Mouse (Mus musculus): ENCODE results near the gene Apbb1ip. TPM values are rescaled to one million over a fixed set of nuclear protein-coding genes. Genes with fewer than 3 reads are reported as not detected.

Apbb1ip gene
- 1 to 10 TPM; 5.0 to 6.1 TPM for total RNA-seq (2021)
- long read RNA-seq, experiment 1, result 0 reads
- long read RNA-seq, experiment 2, partial matches to known transcripts, result 0 of 1 reads
- long read RNA-seq, experiment 2, other reads (novel, unspliced or antisense), result 1 of 1 reads

GRCm38 (mm10) chr2:22773549-22774180 is at the start of gene Apbb1ip:
TSS of gene Apbb1ip (plus strand) at chr2:22774094.
- DNase-seq (ENCODE audit: extremely low spot score in 1 of 2, low spot score in 2 of 2), result no peak
- H3K4me3 ChIP-seq, result peak within 1 kb of the TSS; percentile 47
- intact Hi-C loops (cut with DNase I), result no loop called here
- peak within 1 kb of the TSS; percentile 46; the same call in 1 of the 2 replicates for H3K27ac ChIP-seq
- TF ChIP-seq CTCF (IDR thresholded peaks at IDR 0.05), result no peak

GRCm38 (mm10) chr2:22727113-22727512 is 46.8 kb upstream of the Apbb1ip start:
- intact Hi-C loops (cut with DNase I), result no loop called here
- no peak overlapping the region for H3K27ac ChIP-seq
- H3K4me3 ChIP-seq, result no peak overlapping the region
- DNase-seq (ENCODE audit: extremely low spot score in 1 of 2, low spot score in 2 of 2), result no peak
- TF ChIP-seq CTCF (IDR thresholded peaks at IDR 0.05), result no peak

DNA sequence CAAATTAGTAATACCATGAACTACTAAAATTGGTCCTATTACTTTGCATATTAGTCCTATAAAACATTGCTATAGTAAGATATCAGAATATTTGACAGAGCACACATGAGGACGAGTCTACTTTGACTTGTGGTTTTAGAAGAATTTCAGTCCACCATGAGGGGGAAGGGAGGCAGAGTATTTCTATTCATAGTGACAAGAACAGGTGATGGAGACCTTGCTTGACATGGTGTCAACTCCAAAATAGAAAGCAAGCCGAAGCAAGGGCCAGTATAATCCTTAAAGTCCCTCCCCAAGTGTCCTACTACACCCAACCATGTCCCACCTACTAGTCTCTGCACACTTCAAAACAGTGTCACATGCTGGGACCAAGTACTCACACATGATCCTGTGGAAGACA is 37.8 kb upstream of the Apbb1ip start:
- Histone ChIP-seq H3K27ac (no peak overlapping the region), H3K4me3 (no peak overlapping the region)
- intact Hi-C loops (cut with DNase I), result no loop called here
- TF ChIP-seq CTCF (IDR thresholded peaks at IDR 0.05), result no peak
- no peak for DNase-seq (ENCODE audit: extremely low spot score in 1 of 2, low spot score in 2 of 2)

DNA sequence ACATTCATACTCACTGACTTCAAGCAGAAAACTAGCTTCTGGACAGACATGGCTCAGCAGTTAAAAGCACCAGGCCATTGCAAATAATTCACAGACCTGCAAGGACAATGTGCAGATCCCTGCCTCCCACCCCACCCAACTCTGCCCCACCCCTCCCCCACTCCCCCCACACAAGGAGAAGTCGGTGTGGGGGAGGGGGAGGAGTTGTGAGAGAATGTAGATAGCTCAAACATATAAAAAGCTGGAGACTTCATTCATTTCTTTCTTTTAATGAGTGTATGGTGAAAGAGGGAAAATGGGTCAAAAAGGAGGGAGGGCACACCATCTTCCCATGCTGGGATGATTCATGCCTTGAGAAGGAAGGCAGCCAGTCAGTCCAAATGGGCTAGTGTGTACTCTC is 34.5 kb upstream of the Apbb1ip start:
- no peak for TF ChIP-seq CTCF (IDR thresholded peaks at IDR 0.05)
- intact Hi-C loops (cut with DNase I), result no loop called here
- Histone ChIP-seq H3K27ac (no peak overlapping the region), H3K4me3 (no peak overlapping the region)
- no peak for DNase-seq (ENCODE audit: extremely low spot score in 1 of 2, low spot score in 2 of 2)

- no peak overlapping the region for H3K4me3 ChIP-seq
- TF ChIP-seq CTCF (IDR thresholded peaks at IDR 0.05), result no peak
- DNase-seq (ENCODE audit: extremely low spot score in 1 of 2, low spot score in 2 of 2), result no peak
- H3K27ac ChIP-seq, result no peak overlapping the region
- intact Hi-C loops (cut with DNase I), result no loop called here
Measured at GRCm38 (mm10) chr2:22740441-22740840, 33.5 kb upstream of the Apbb1ip start.

- TF ChIP-seq CTCF (IDR thresholded peaks at IDR 0.05), result no peak; the same call in none of the 2 replicates
- intact Hi-C loops (cut with DNase I), result no loop called here
- Histone ChIP-seq H3K4me3 (no peak overlapping the region), H3K27ac (no peak overlapping the region)
- DNase-seq (ENCODE audit: extremely low spot score in 1 of 2, low spot score in 2 of 2), result no peak
Measured at GRCm38 (mm10) chr2:22741222-22741621, 32.7 kb upstream of the Apbb1ip start.

DNA sequence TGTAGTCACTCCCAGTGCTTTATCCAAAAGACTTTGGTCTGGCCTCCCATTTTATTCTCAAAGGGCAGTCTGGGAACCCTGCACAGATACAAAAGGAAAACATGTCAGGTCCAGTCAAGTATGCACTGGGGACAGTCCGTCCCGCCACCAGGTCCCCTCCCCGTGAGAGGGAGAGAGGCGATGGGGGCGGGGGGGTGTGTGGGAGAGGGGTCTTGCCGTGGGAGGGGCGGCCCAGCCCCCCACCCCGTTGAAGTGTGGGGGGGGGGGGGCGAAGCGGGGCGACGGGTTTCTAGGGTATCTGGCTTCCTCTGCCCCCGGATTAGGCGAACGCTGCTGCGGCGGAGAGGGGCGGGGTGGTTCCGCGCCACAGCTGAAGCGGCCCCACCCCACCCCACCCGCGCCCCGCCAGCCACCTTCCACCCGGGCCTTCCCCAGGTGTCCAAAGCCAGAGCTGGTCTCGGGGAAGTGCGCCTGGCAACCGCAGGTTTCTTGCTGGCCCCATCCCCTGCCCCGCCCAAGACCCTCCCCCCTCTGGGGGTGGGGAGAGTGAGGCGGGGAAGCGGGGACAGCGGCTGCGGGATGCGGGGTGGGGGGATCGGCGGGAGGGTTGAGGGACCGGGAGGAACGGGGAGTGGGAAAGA is 29.7 kb upstream of the Apbb1ip start:
- Histone ChIP-seq H3K4me3 (no peak overlapping the region), H3K27ac (no peak overlapping the region)
- DNase-seq (ENCODE audit: extremely low spot score in 1 of 2, low spot score in 2 of 2), result no peak
- TF ChIP-seq CTCF (IDR thresholded peaks at IDR 0.05), result no peak
- intact Hi-C loops (cut with DNase I), result no loop called here

GRCm38 (mm10) chr2:22744876-22745275 is 29.0 kb upstream of the Apbb1ip start:
- TF ChIP-seq CTCF (IDR thresholded peaks at IDR 0.05), result no peak
- no peak overlapping the region for H3K4me3 ChIP-seq
- intact Hi-C loops (cut with DNase I), result no loop called here
- no peak for DNase-seq (ENCODE audit: extremely low spot score in 1 of 2, low spot score in 2 of 2)
- no peak overlapping the region for H3K27ac ChIP-seq

DNA sequence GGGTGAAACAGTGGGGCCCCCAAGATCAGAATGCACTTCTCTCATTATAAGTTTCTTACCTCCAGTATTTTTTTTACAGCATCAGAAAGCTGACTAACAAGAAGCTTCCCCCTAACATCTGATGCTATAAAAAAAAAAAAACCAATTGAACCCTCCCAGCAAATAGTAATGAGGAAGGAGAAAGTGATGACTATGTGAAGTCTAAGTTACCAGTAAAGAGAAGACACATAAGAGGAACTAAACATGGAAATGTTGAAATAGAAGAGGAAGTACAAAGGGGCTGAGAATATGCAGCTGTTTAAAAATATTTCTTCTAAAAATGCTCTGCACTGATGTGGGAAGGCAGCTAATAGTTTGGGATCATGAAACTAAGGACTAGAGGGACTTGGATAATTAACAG is 27.1 kb upstream of the Apbb1ip start:
- TF ChIP-seq CTCF (IDR thresholded peaks at IDR 0.05), result no peak
- intact Hi-C loops (cut with DNase I), result no loop called here

DNA sequence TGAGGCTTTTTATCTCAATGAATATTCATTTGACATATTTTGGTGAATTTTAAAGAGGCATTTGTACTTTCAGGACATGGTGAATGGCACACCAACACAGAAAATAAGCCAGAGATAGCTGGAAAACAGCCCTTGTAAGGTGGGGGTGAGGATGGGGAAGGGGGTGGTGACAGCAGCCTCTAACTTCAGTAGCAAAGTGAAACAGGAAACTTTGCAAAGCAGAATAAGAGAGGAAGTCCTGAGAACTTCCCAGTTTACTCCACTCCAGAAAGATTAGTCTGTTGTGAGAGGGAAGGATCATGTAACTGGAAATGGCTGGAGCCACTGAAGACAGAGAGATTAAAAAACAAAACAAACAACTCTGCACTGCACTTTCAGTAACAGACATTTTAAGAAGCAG is 26.0 kb upstream of the Apbb1ip start:
- DNase-seq (ENCODE audit: extremely low spot score in 1 of 2, low spot score in 2 of 2), result no peak
- Histone ChIP-seq H3K27ac (no peak overlapping the region), H3K4me3 (no peak overlapping the region)
- intact Hi-C loops (cut with DNase I), result no loop called here
- no peak for TF ChIP-seq CTCF (IDR thresholded peaks at IDR 0.05)

More for the DNA sequence above, 27.1 kb upstream of the Apbb1ip start:
- DNase-seq (ENCODE audit: extremely low spot score in 1 of 2, low spot score in 2 of 2), result no peak
- Histone ChIP-seq H3K4me3 (no peak overlapping the region), H3K27ac (no peak overlapping the region)

DNA sequence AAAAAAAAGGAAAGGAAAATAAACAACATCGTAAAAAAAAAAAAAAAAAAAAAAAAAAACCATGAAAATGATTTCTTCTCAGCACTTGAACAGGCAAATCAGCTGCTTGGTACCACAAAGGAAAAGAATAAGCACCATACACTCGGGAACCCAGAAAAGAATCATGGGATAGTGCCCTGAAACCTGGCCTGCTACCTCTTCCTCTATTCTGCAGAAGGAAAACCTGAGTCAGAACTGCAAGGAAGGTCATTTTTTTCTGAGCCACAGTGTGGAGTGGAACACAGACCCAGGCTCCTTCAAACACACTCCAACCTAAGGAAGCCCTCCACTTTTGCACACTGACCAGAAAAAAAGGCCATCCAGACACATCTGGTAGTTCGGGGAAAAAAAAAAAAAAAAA is 24.1 kb upstream of the Apbb1ip start:
- H3K27ac ChIP-seq, result no peak overlapping the region
- no peak overlapping the region for H3K4me3 ChIP-seq
- intact Hi-C loops (cut with DNase I), result no loop called here
- no peak for DNase-seq (ENCODE audit: extremely low spot score in 1 of 2, low spot score in 2 of 2)
- no peak for TF ChIP-seq CTCF (IDR thresholded peaks at IDR 0.05)

- no peak for TF ChIP-seq CTCF (IDR thresholded peaks at IDR 0.05)
- intact Hi-C loops (cut with DNase I), result no loop called here
- Histone ChIP-seq H3K27ac (no peak overlapping the region), H3K4me3 (no peak overlapping the region)
- DNase-seq (ENCODE audit: extremely low spot score in 1 of 2, low spot score in 2 of 2), result no peak
Measured at GRCm38 (mm10) chr2:22752492-22752891, 21.4 kb upstream of the Apbb1ip start.
